Mouse (Mus musculus) right cerebral cortex, postnatal 4 days (tissue): ENCODE measurements around the gene Pak1.

Experiments used
- DNase-seq: peaks from one replicate; pipeline ENCODE4 v3.0.0-alpha.2; 2022

Pak1 gene

GRCm38 (mm10) chr7:97863512-97863911 is 75.2 kb downstream of the Pak1 start:
- DNase-seq: no peak

GRCm38 (mm10) chr7:97864531-97864930 is 76.2 kb downstream of the Pak1 start:
- DNase-seq: no peak

GRCm38 (mm10) chr7:97867866-97868265 is 79.5 kb downstream of the Pak1 start:
- DNase-seq: no peak

- no peak for DNase-seq
Measured at GRCm38 (mm10) chr7:97868766-97869165, 80.4 kb downstream of the Pak1 start.

GRCm38 (mm10) chr7:97872396-97872795 is 84.1 kb downstream of the Pak1 start:
- DNase-seq: no peak

GRCm38 (mm10) chr7:97873317-97873716 is 85.0 kb downstream of the Pak1 start:
- no peak for DNase-seq

- DNase-seq: no peak
Measured at GRCm38 (mm10) chr7:97877846-97878538, 89.7 kb downstream of the Pak1 start.

GRCm38 (mm10) chr7:97911646-97912045 is 123.3 kb downstream of the Pak1 start:
- no peak for DNase-seq

GRCm38 (mm10) chr7:97914833-97915516 is 126.6 kb downstream of the Pak1 start:
- peak; percentile 42 for DNase-seq

GRCm38 (mm10) chr7:97919742-97920141 is 131.4 kb downstream of the Pak1 start, which contains the start of gene Gdpd4:
Gene Gdpd4 (plus strand): TSS chr7:97919955.
- no peak for DNase-seq

- no peak for DNase-seq
Measured at GRCm38 (mm10) chr7:97925819-97926218, 137.5 kb downstream of the Pak1 start.

GRCm38 (mm10) chr7:97926978-97927377 is 138.6 kb downstream of the Pak1 start:
- no peak for DNase-seq

GRCm38 (mm10) chr7:97944485-97944884 is 156.1 kb downstream of the Pak1 start:
- no peak for DNase-seq
